ENCODE assay signal across 27 mouse cellular contexts in the genomic region with DNA sequence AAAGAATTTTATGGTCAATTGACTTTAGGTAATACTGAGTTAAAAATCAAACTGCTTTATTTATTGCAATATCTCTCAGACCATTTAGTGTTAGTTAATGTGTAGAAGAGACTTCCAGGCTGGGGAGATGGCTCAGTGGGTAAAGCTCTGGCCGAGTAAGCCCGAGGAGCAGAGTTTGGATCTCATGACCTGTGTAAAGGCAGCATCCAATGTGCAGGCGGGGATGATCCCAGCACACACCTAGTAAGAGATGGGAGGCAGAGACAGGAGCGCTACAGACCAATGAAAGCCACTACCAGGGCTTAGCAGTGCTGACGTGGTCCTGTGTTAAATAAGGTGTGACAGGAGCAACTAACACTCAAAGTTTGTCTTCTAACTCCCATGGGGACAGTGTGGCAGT.
DNase-seq lines count a peak whose midpoint lies in the region; ATAC-seq and TF ChIP-seq lines count a peak whose summit lies in the region.
"Had no signal": no experiment of that assay in that cellular context is flagged by ENCODE, and none has a peak within 500 bp of the region (broad histone marks: within the 10 kb centered on the region; RNA-seq: fewer than 3 reads in every experiment).

No protein-coding gene starts in this region.

- in situ Hi-C loops in Patski (cut with MboI; ENCODE audit: low pct_unique_long_range_greater_than_20kb), result loop anchor here (5.0 kb wide), 2 partner anchors 136 to 436 kb away; no protein-coding TSS in a partner anchor

- TF ChIP-seq POLR2A in kidney, adult 2 months (IDR thresholded peaks at IDR 0.05; ENCODE audit: low read depth, low read length), result no peak

- H3K27ac ChIP-seq in kidney, adult 2 months (ENCODE audit: insufficient read depth, low read depth, low read length), result no peak overlapping the region
- H3K27ac ChIP-seq in kidney, embryonic 16.5 days (ENCODE audit: low read length), result peak overlapping the region; percentile 56; the same call in 1 of the 2 replicates
- H3K27ac ChIP-seq: embryonic facial prominence, embryonic 12.5 days; embryonic facial prominence, embryonic 15.5 days; gastrocnemius, adult 2 months; heart, embryonic 15.5 days; hindbrain, embryonic 10.5 days; hindbrain, embryonic 13.5 days had no signal

- no peaks in the 10 kb centered on the region for H3K36me3 ChIP-seq in kidney, adult 2 months (ENCODE audit: control insufficient read depth, insufficient read depth, low read length)
- H3K36me3 ChIP-seq in kidney, embryonic 16.5 days (ENCODE audit: insufficient read depth, low read length), result no peaks in the 10 kb centered on the region
- H3K36me3 ChIP-seq: embryonic facial prominence, embryonic 12.5 days; embryonic facial prominence, embryonic 15.5 days; heart, embryonic 12.5 days; heart, embryonic 15.5 days; hindbrain, embryonic 10.5 days; hindbrain, embryonic 13.5 days had no signal

- ATAC-seq in Patski, result peak; percentile 86
- peak; percentile 92 for ATAC-seq in kidney, embryonic 16.5 days (ENCODE audit: low FRiP score, low TSS enrichment)
- no peak for ATAC-seq in megakaryocyte, adult 5-6 weeks (ENCODE audit: poor library complexity, severe bottlenecking)
- ATAC-seq: forebrain, embryonic 14.5 days; forebrain, postnatal 0 days; hindbrain, embryonic 16.5 days had no signal

- H3K27me3 ChIP-seq in kidney, adult 2 months (replicated peaks; ENCODE audit: control insufficient read depth, insufficient read depth, low read length), result no peaks in the 10 kb centered on the region
- no peaks in the 10 kb centered on the region for H3K27me3 ChIP-seq in Patski
- H3K27me3 ChIP-seq in kidney, embryonic 16.5 days (ENCODE audit: insufficient read depth, low read length), result no peaks in the 10 kb centered on the region
- H3K27me3 ChIP-seq: embryonic facial prominence, embryonic 12.5 days; embryonic facial prominence, embryonic 15.5 days; heart, embryonic 12.5 days; heart, embryonic 15.5 days; hindbrain, embryonic 13.5 days had no signal

- no peak overlapping the region for H3K9ac ChIP-seq in kidney, embryonic 16.5 days (replicated peaks; ENCODE audit: low read length)
- H3K9ac ChIP-seq: embryonic facial prominence, embryonic 12.5 days; embryonic facial prominence, embryonic 15.5 days; forebrain, postnatal 0 days; heart, embryonic 12.5 days; heart, embryonic 15.5 days; hindbrain, embryonic 13.5 days had no signal

- DNase-seq in kidney, adult 2 months, result peak; percentile 46
- DNase-seq in kidney, adult 11 months, result no peak
- DNase-seq in Patski (ENCODE audit: low read depth, low spot score), result no peak
- peak; percentile 23 for DNase-seq in kidney, postnatal 14 days
- DNase-seq in adrenal gland, adult 18-20 months (ENCODE audit: low spot score in 2 of 2), result no peak
- DNase-seq in adrenal gland, adult 2 months, result no peak
- DNase-seq: adrenal gland, adult 8-10 months; adrenal gland, postnatal 25 days; cerebellum, adult 18-20 months; cerebellum, adult 9-10 months; cerebellum, postnatal 25 days; forebrain, postnatal 0 days; gastrocnemius, adult 2 months; gastrocnemius, postnatal 25 days; heart, adult 18-20 months; heart, postnatal 10 days; heart, postnatal 36 days had no signal

- POLR2A ChIA-PET in Patski (lab: Charles Lee), result interaction anchor here (0.9 kb wide), 1 partner anchor 10 kb away, joined by 3 read pairs; no protein-coding TSS in a partner anchor

- WGBS in kidney, adult 2 months, result 35% methylated on average over 5 of the region's 5 CpGs
- 58% methylated on average over 5 of the region's 5 CpGs for WGBS in kidney, embryonic 16.5 days

- H3K9me3 ChIP-seq in kidney, embryonic 16.5 days (ENCODE audit: low read length), result no peaks in the 10 kb centered on the region
- H3K9me3 ChIP-seq: embryonic facial prominence, embryonic 12.5 days; embryonic facial prominence, embryonic 15.5 days; heart, embryonic 15.5 days; hindbrain, embryonic 10.5 days; hindbrain, embryonic 13.5 days had no signal

- no peak overlapping the region for H3K4me2 ChIP-seq in kidney, embryonic 16.5 days (replicated peaks; ENCODE audit: low read depth, low read length)
- H3K4me2 ChIP-seq: embryonic facial prominence, embryonic 12.5 days; embryonic facial prominence, embryonic 15.5 days; heart, embryonic 12.5 days; heart, embryonic 15.5 days; hindbrain, embryonic 13.5 days had no signal

- CTCF ChIA-PET in Patski (lab: Charles Lee), result interaction anchor here (0.6 to 1.2 kb wide), 5 partner anchors 9 to 438 kb away, joined by 3 to 4 read pairs (median 3); no protein-coding TSS in a partner anchor

- H3K4me3 ChIP-seq in kidney, adult 2 months (ENCODE audit: insufficient read depth, low read depth, low read length), result no peak overlapping the region
- H3K4me3 ChIP-seq in kidney, embryonic 16.5 days (ENCODE audit: low read length), result no peak overlapping the region
- H3K4me3 ChIP-seq: embryonic facial prominence, embryonic 12.5 days; embryonic facial prominence, embryonic 15.5 days; gastrocnemius, adult 2 months; heart, embryonic 12.5 days; heart, embryonic 15.5 days; hindbrain, embryonic 10.5 days; hindbrain, embryonic 13.5 days had no signal

- 0 out of 2 replicates have a peak, but pooled peaks cover 4% of the 10 kb centered on the region for H3K4me1 ChIP-seq in kidney, adult 2 months (ENCODE audit: control insufficient read depth, insufficient read depth, low read length)
- H3K4me1 ChIP-seq in kidney, embryonic 16.5 days (ENCODE audit: insufficient read depth, low read length), result peaks cover 13% of the 10 kb centered on the region; the same call in 1 of the 2 replicates
- H3K4me1 ChIP-seq: embryonic facial prominence, embryonic 12.5 days; embryonic facial prominence, embryonic 15.5 days; heart, embryonic 15.5 days; hindbrain, embryonic 10.5 days; hindbrain, embryonic 13.5 days had no signal

- no peak for TF ChIP-seq CTCF in kidney, adult 2 months (conservative IDR thresholded peaks at IDR 0.05; ENCODE audit: insufficient read depth, insufficient read length, low read depth, low read length)
- TF ChIP-seq CTCF in Patski (IDR thresholded peaks at IDR 0.05), result no peak

Comparison
In these comparisons a context has a peak if more than half of its experiments do, and no peak if none do; other contexts are left out.
1. DNase-seq: peak in kidney, adult 2 months (single experiment) and kidney, postnatal 14 days (single experiment); none in kidney, adult 11 months (single experiment), Patski (single experiment), adrenal gland, adult 18-20 months (0 of 2) and adrenal gland, adult 2 months (single experiment).